Mouse (Mus musculus): ENCODE data around the gene Olfr96. TPM values are rescaled to one million over a fixed set of nuclear protein-coding genes. Genes with fewer than 3 reads are reported as not detected.

Olfr96 gene
- total and polyA plus RNA-seq, 2 experiments = not detected

DNA sequence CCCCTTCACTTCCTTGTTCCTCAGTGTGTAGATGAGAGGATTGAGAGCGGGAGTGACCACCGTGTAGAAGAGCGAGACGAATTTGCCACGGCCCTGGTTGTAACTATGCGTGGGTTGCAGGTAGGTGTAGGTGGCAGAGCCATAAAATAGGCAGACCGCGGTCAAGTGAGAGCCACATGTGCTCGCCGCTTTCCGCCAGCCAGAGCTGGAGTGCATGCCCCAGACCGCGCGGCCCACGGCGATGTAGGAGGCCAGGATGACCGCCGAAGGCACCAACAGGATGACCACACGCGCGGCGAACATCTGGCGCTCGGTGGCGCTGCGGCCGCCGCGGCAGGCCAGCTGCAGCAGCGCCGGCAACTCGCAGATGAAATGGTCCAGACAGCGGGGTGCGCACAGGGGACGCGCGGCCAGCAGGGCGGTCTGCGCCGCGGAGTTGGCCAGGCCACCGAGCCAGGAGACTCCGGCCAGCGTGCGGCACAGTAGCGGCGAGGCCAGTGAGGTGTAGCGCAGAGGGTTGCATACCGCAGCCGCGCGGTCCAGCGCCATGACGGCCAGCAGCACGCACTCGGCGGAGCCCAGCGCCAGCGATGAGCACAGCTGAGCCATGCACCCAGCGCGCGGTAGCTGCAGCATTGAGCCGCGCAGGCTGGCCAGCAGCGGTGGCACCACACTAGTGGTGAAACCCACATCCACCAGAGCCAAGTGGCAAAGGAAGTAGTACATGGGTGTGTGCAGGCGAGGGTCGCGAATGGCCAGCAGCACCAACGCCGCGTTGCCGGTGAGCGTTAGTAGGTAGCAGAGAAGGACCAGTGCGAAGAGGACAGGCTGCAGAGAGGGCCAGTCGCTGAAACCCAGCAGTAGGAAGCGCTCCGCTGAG is 22.9 kb upstream of the Olfr96 start:
- TF ChIP-seq CTCF (IDR thresholded peaks at IDR 0.05; ENCODE audit: low read depth, low read length) (no peak), POLR2A (IDR thresholded peaks at IDR 0.05; ENCODE audit: extremely low read depth, insufficient read depth, low read length) (no peak)
- Histone ChIP-seq H3K79me2 (ENCODE audit: control insufficient read depth, insufficient read depth, low read length) (no peaks in the 10 kb centered on the region), H3K27ac (replicated peaks; ENCODE audit: insufficient read depth, low read depth, low read length) (no peak overlapping the region), H3K27me3 (ENCODE audit: control insufficient read depth, insufficient read depth, low read length) (peaks cover 10% of the 10 kb centered on the region), H3K4me1 (ENCODE audit: control insufficient read depth, insufficient read depth, low read length) (peaks cover 9% of the 10 kb centered on the region; the same call in 1 of the 2 replicates), H3K9ac (ENCODE audit: low read depth, low read length) (no peak overlapping the region), H3K36me3 (ENCODE audit: control insufficient read depth, insufficient read depth, low read length) (no peaks in the 10 kb centered on the region), H3K4me3 (ENCODE audit: insufficient read depth, low read depth, low read length) (peak overlapping the region; percentile 4; the same call in 1 of the 2 replicates)
- no peak for DNase-seq (ENCODE audit: extremely low read depth, low read depth, low spot score)
- WGBS = 3% methylated on average over 77 of the region's 77 CpGs

DNA sequence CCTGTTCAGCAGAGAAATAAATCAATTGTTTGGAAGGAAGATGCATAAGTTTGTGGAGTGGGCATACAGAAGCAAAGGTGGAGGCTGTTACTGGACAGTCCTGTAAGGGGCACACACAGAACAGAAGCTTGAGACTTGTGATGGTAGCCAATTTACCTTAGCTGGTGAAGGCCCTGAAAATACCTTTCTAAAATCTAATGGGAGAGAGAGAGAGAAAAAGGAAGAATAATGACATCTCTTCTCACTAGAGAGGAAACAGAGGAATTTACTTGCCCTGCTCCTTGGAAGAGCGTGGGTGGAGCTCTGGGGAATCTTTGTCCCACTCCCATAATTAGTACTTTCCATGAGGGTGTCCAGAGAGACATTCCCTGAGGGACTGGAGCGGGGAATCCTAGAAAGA is 19.1 kb upstream of the Olfr96 start, which contains the start of gene Olfr94:
Gene Olfr94, minus strand, starts transcription at position 101 of the 400 bp plus-strand sequence.
- WGBS = 82% methylated on average over 2 of the region's 2 CpGs
- Histone ChIP-seq H3K4me3 (ENCODE audit: insufficient read depth, low read depth, low read length) (no peak within 1 kb of the TSS), H3K27ac (replicated peaks; ENCODE audit: insufficient read depth, low read depth, low read length) (no peak within 1 kb of the TSS), H3K27me3 (ENCODE audit: control insufficient read depth, insufficient read depth, low read length) (peaks cover 10% of the 10 kb centered on the region), H3K79me2 (ENCODE audit: control insufficient read depth, insufficient read depth, low read length) (no peaks in the 10 kb centered on the region), H3K4me1 (ENCODE audit: control insufficient read depth, insufficient read depth, low read length) (no peaks in the 10 kb centered on the region), H3K36me3 (ENCODE audit: control insufficient read depth, insufficient read depth, low read length) (no peaks in the 10 kb centered on the region), H3K9ac (ENCODE audit: low read depth, low read length) (no peak within 1 kb of the TSS)
- no peak for TF ChIP-seq CTCF (IDR thresholded peaks at IDR 0.05; ENCODE audit: low read depth, low read length)
- no peak for TF ChIP-seq POLR2A (IDR thresholded peaks at IDR 0.05; ENCODE audit: extremely low read depth, insufficient read depth, low read length)
- DNase-seq (ENCODE audit: extremely low read depth, low read depth, low spot score) = no peak

DNA sequence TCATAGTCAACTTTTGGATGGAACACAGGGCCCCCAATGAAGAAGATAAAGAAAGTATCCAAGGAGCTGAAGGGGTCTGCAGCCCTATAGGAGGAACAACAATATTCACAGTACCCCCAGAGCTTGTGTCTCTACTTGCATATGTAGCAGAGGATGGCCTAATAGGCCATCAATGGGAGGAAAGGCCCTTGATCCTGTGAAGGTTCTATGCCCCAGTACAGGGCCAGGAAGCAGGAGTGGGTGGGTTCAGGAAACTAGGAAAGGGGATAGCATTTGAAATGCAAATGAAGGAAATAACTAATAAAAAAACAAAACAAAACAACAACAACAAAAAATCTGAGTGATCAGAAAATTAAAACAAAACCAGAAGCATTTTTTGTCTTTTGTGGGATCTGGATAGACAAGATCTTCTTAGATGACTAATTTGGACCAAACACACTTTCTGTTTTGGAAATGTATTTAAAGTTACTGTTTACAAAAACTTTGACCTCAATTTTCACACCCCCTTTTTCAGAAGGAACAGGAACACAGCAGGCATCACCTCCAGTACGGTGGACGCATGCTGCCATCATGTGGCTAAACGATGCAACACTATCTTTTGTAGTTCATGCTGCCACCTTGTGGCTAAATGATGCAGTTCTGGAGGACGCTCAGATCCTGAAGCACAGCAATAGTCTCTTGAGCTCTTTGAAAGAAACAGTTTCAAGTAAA is 16.6 kb upstream of the Olfr96 start:
- TF ChIP-seq POLR2A (IDR thresholded peaks at IDR 0.05; ENCODE audit: extremely low read depth, insufficient read depth, low read length) = no peak
- peak; percentile 86 for TF ChIP-seq CTCF (IDR thresholded peaks at IDR 0.05; ENCODE audit: low read depth, low read length)
- no peaks in the 10 kb centered on the region for H3K4me1 ChIP-seq (ENCODE audit: control insufficient read depth, insufficient read depth, low read length)
- no peak overlapping the region for H3K9ac ChIP-seq (ENCODE audit: low read depth, low read length)
- H3K36me3 ChIP-seq (ENCODE audit: control insufficient read depth, insufficient read depth, low read length) = no peaks in the 10 kb centered on the region
- peak; percentile 68 for DNase-seq (ENCODE audit: extremely low read depth, low read depth, low spot score)
- no peak overlapping the region; the same call in 1 of the 2 replicates for H3K4me3 ChIP-seq (ENCODE audit: insufficient read depth, low read depth, low read length)
- H3K27me3 ChIP-seq (ENCODE audit: control insufficient read depth, insufficient read depth, low read length) = no peaks in the 10 kb centered on the region
- H3K79me2 ChIP-seq (ENCODE audit: control insufficient read depth, insufficient read depth, low read length) = no peaks in the 10 kb centered on the region
- WGBS = 3% methylated on average over 4 of the region's 4 CpGs
- no peak overlapping the region for H3K27ac ChIP-seq (replicated peaks; ENCODE audit: insufficient read depth, low read depth, low read length)

DNA sequence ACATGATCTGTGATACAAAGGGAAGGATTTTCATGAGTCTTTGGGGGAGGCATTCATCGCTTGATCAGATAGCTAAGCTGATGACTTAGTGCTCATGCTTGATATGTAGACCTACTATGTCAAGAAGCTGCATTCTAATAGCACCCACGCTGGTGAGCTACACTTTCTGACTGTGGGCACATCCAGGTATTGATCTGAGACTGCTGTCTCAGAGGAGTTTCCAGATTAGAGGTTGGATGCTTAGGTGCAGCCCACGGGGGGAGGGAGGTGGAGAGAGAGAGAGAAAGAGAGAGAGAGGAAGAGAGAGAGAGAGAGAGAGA is 16.1 kb upstream of the Olfr96 start:
- Histone ChIP-seq H3K36me3 (ENCODE audit: control insufficient read depth, insufficient read depth, low read length) (no peaks in the 10 kb centered on the region), H3K79me2 (ENCODE audit: control insufficient read depth, insufficient read depth, low read length) (no peaks in the 10 kb centered on the region), H3K27me3 (ENCODE audit: control insufficient read depth, insufficient read depth, low read length) (no peaks in the 10 kb centered on the region), H3K4me1 (ENCODE audit: control insufficient read depth, insufficient read depth, low read length) (no peaks in the 10 kb centered on the region), H3K4me3 (ENCODE audit: insufficient read depth, low read depth, low read length) (no peak overlapping the region), H3K9ac (ENCODE audit: low read depth, low read length) (no peak overlapping the region), H3K27ac (replicated peaks; ENCODE audit: insufficient read depth, low read depth, low read length) (no peak overlapping the region)
- no peak for TF ChIP-seq CTCF (IDR thresholded peaks at IDR 0.05; ENCODE audit: low read depth, low read length)
- no peak for TF ChIP-seq POLR2A (IDR thresholded peaks at IDR 0.05; ENCODE audit: extremely low read depth, insufficient read depth, low read length)
- WGBS = 30% methylated on average over 3 of the region's 3 CpGs
- no peak for DNase-seq (ENCODE audit: extremely low read depth, low read depth, low spot score)

DNA sequence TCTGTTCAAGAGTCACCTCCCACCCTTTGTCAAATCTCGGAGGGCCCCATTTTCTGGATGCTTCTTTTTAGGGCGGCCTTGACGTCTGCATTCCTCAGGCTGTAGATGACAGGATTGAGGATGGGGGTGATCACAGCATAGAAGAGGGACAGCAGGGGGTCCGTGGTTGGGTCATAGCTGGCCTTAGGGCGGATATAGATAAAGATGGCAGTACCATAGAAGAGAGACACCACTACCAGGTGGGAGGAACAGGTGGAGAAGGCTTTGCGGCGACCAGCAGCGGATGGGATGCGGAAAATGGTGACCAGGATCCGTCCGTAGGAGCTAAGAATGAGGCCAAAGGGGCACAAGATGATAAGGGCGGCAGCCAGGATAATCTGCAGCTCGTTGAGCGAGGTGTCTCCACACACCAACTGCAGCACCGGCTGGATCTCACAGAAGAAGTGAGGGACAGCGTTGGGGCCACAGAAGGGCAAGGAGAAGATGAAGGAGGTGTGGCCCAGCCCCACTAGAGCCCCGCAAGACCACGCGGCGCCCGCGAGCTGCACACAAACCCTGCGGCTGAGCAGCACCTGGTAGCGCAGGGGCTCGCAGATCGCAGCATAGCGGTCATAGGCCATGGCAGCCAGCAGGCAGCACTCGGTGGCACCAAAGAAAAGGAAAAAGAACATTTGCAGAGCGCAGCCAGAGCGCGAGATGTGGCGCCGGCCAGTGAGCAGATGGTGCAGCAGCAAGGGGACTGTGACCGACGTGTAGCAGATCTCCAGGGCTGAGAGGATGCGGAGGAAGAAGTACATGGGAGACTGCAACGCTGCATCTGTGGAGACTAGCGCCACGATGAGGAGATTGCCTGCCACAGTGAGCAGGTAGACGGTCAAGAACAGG is 8.8 kb upstream of the Olfr96 start:
- no peak overlapping the region for H3K27ac ChIP-seq (replicated peaks; ENCODE audit: insufficient read depth, low read depth, low read length)
- TF ChIP-seq CTCF (IDR thresholded peaks at IDR 0.05; ENCODE audit: low read depth, low read length) (no peak), POLR2A (IDR thresholded peaks at IDR 0.05; ENCODE audit: extremely low read depth, insufficient read depth, low read length) (no peak)
- peaks cover 9% of the 10 kb centered on the region; the same call in 1 of the 2 replicates for H3K27me3 ChIP-seq (ENCODE audit: control insufficient read depth, insufficient read depth, low read length)
- H3K4me1 ChIP-seq (ENCODE audit: control insufficient read depth, insufficient read depth, low read length) = no peaks in the 10 kb centered on the region
- H3K36me3 ChIP-seq (ENCODE audit: control insufficient read depth, insufficient read depth, low read length) = no peaks in the 10 kb centered on the region
- DNase-seq (ENCODE audit: extremely low read depth, low read depth, low spot score) = no peak
- H3K4me3 ChIP-seq (ENCODE audit: insufficient read depth, low read depth, low read length) = no peak overlapping the region
- H3K9ac ChIP-seq (ENCODE audit: low read depth, low read length) = no peak overlapping the region
- H3K79me2 ChIP-seq (ENCODE audit: control insufficient read depth, insufficient read depth, low read length) = no peaks in the 10 kb centered on the region
- WGBS = 13% methylated on average over 40 of the region's 40 CpGs

Measured in liver, adult 2 months (tissue).